Mouse (Mus musculus) brain, embryonic 14.5 days (tissue): ENCODE measurements at regions not wholly inside any gene's neighbourhood (a gene's known extent, or its start where the extent isn't known, plus 50 kb on each side); places are given as distances from the start of the nearest gene placed in this dataset.

Experiments
- CTCF ChIP-seq: fragments of 200-500 bp; IDR thresholded peaks from 2 replicates; pipeline ENCODE4 v1.5.1; 2012; ENCODE audit warnings: inconsistent platforms, mild to moderate bottlenecking, moderate library complexity, borderline replicate concordance; ENCODE audit not compliant: insufficient read depth, insufficient read length; ENCODE audit errors: extremely low read depth
- POLR2A ChIP-seq: fragments of 200-500 bp; IDR thresholded peaks from 2 replicates; pipeline ENCODE4 v1.6.1; 2012; ENCODE audit warnings: mild to moderate bottlenecking, inconsistent platforms, borderline replicate concordance; ENCODE audit not compliant: poor library complexity, insufficient read depth, insufficient read length, severe bottlenecking; ENCODE audit errors: extremely low read depth

DNA sequence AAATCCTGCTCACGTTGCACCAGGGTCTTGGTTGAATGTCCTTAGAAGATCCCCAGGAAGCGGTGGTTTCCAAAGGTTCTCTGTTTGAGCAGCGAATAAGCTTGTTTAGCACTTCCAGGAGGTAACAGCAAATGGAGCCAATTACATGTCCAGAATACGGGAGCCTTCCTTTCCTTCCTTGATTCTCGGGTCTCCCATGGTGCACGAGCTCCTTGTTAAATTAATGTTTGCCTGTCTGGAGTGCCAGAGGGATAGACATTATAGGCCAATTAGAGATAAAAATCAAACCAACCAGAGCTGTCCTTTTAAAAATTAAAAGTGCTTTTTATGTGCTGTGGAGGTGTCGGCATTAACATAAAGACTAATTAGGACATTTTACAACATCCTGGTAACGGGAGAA is 437.0 kb downstream of the Slc4a3 start:
- TF ChIP-seq CTCF (no peak), POLR2A (no peak)
